Mouse (Mus musculus) heart, embryonic 10.5 days (tissue): ENCODE measurements at regions not wholly inside any gene's neighbourhood (a gene's known extent, or its start where the extent isn't known, plus 50 kb on each side); places are given as distances from the start of the nearest gene placed in this dataset.
A peak's percentile ranks its signal among the peaks of the same experiment; 100 is the strongest.

ENCODE experiments used
- DNase-seq: peaks from one replicate; pipeline ENCODE4 v3.0.0-alpha.2; 2017; ENCODE audit warnings: low spot score
- H3K27ac ChIP-seq: fragments of 300-500 bp; sonication (generic); 2 replicates; pipeline ENCODE4 v1.5.1; 2016; ENCODE audit warnings: mild to moderate bottlenecking
- H3K27me3 ChIP-seq: fragments of 300-500 bp; sonication (generic); 2 replicates; pipeline ENCODE4 v1.6.1; 2016; ENCODE audit warnings: mild to moderate bottlenecking; ENCODE audit not compliant: poor library complexity, insufficient read depth, severe bottlenecking
- H3K36me3 ChIP-seq: fragments of 300-500 bp; sonication (generic); 2 replicates; pipeline ENCODE4 v1.6.1; 2016; ENCODE audit warnings: mild to moderate bottlenecking, moderate library complexity
- H3K4me1 ChIP-seq: fragments of 300-500 bp; sonication (generic); 2 replicates; pipeline ENCODE4 v1.6.1; 2016; ENCODE audit warnings: mild to moderate bottlenecking
- H3K4me3 ChIP-seq: fragments of 300-500 bp; sonication (generic); 2 replicates; pipeline ENCODE4 v1.5.1; 2016; ENCODE audit warnings: mild to moderate bottlenecking, moderate library complexity
- H3K9me3 ChIP-seq: fragments of 300-500 bp; sonication (generic); 2 replicates; pipeline ENCODE4 v1.6.1; 2016; ENCODE audit warnings: mild to moderate bottlenecking, moderate library complexity
- WGBS: fragments of 180-500 bp; shearing (Covaris S2); methylation state at CpG from one replicate; pipeline ENCODE4 v1.1.7; 2016; 5-methylcytosine and 5-hydroxymethylcytosine counted together

GRCm38 (mm10) chrX:10984894-10985293 is 270.1 kb downstream of the Mid1ip1 start:
- Histone ChIP-seq H3K9me3 (no peaks in the 10 kb centered on the region), H3K27ac (no peak overlapping the region), H3K4me3 (no peak overlapping the region), H3K27me3 (no peaks in the 10 kb centered on the region; the same call in 1 of the 2 replicates), H3K4me1 (no peaks in the 10 kb centered on the region), H3K36me3 (no peaks in the 10 kb centered on the region)
- WGBS, result 89% methylated on average over 7 of the region's 7 CpGs
- no peak for DNase-seq

GRCm38 (mm10) chrX:10991871-10992210 is 277.0 kb downstream of the Mid1ip1 start:
- Histone ChIP-seq H3K4me3 (peak overlapping the region; percentile 48; the same call in 1 of the 2 replicates), H3K27ac (peak overlapping the region; percentile 86), H3K36me3 (no peaks in the 10 kb centered on the region), H3K4me1 (0 out of 2 replicates have a peak, but pooled peaks cover 7% of the 10 kb centered on the region), H3K27me3 (peaks cover 7% of the 10 kb centered on the region; the same call in 1 of the 2 replicates), H3K9me3 (no peaks in the 10 kb centered on the region)
- DNase-seq, result no peak
- 34% methylated on average over 6 of the region's 6 CpGs for WGBS

GRCm38 (mm10) chrX:10992211-10993004 is 277.6 kb downstream of the Mid1ip1 start:
- peak overlapping the region; percentile 48 for H3K4me3 ChIP-seq
- WGBS, result 16% methylated on average over 19 of the region's 19 CpGs

GRCm38 (mm10) chrX:10993005-10993377 is 278.2 kb downstream of the Mid1ip1 start:
- DNase-seq, result no peak
- no peaks in the 10 kb centered on the region for H3K9me3 ChIP-seq
- peaks cover 7% of the 10 kb centered on the region; the same call in 1 of the 2 replicates for H3K27me3 ChIP-seq

More at GRCm38 (mm10) chrX:10992211-10993004, 277.6 kb downstream of the Mid1ip1 start:
- DNase-seq, result no peak
- H3K36me3 ChIP-seq, result no peaks in the 10 kb centered on the region
- peak overlapping the region; percentile 86 for H3K27ac ChIP-seq
- peaks cover 7% of the 10 kb centered on the region; the same call in 1 of the 2 replicates for H3K27me3 ChIP-seq
- 0 out of 2 replicates have a peak, but pooled peaks cover 7% of the 10 kb centered on the region for H3K4me1 ChIP-seq
- H3K9me3 ChIP-seq, result no peaks in the 10 kb centered on the region

GRCm38 (mm10) chrX:10994910-10995309 is 280.1 kb downstream of the Mid1ip1 start:
- peaks cover 7% of the 10 kb centered on the region; the same call in 1 of the 2 replicates for H3K27me3 ChIP-seq

More at GRCm38 (mm10) chrX:10993005-10993377, 278.2 kb downstream of the Mid1ip1 start:
- 27% methylated on average over 6 of the region's 6 CpGs for WGBS
- Histone ChIP-seq H3K4me1 (0 out of 2 replicates have a peak, but pooled peaks cover 7% of the 10 kb centered on the region), H3K4me3 (peak overlapping the region; percentile 48), H3K36me3 (no peaks in the 10 kb centered on the region), H3K27ac (peak overlapping the region; percentile 86; the same call in 1 of the 2 replicates)

GRCm38 (mm10) chrX:11001180-11001579 is 286.4 kb downstream of the Mid1ip1 start:
- H3K27ac ChIP-seq, result no peak overlapping the region
- H3K4me3 ChIP-seq, result no peak overlapping the region
- no peaks in the 10 kb centered on the region for H3K9me3 ChIP-seq
- no peak for DNase-seq
- 78% methylated on average over 3 of the region's 3 CpGs for WGBS
- no peaks in the 10 kb centered on the region for H3K27me3 ChIP-seq
- no peaks in the 10 kb centered on the region for H3K4me1 ChIP-seq
- no peaks in the 10 kb centered on the region for H3K36me3 ChIP-seq

More at GRCm38 (mm10) chrX:10994910-10995309, 280.1 kb downstream of the Mid1ip1 start:
- DNase-seq, result no peak
- H3K36me3 ChIP-seq, result no peaks in the 10 kb centered on the region
- H3K27ac ChIP-seq, result no peak overlapping the region
- H3K9me3 ChIP-seq, result no peaks in the 10 kb centered on the region
- no peak overlapping the region for H3K4me3 ChIP-seq
- H3K4me1 ChIP-seq, result 0 out of 2 replicates have a peak, but pooled peaks cover 7% of the 10 kb centered on the region

- H3K27ac ChIP-seq, result no peak overlapping the region
- H3K4me1 ChIP-seq, result no peaks in the 10 kb centered on the region
- no peaks in the 10 kb centered on the region for H3K27me3 ChIP-seq
- no peaks in the 10 kb centered on the region for H3K36me3 ChIP-seq
- DNase-seq, result no peak
- no peak overlapping the region for H3K4me3 ChIP-seq
- H3K9me3 ChIP-seq, result no peaks in the 10 kb centered on the region
These were observed 259.8 kb upstream of the H2al1a start for GRCm38 (mm10) chrX:11039278-11039677.

GRCm38 (mm10) chrX:11046769-11047168 is 252.3 kb upstream of the H2al1a start:
- no peaks in the 10 kb centered on the region; the same call in 1 of the 2 replicates for H3K9me3 ChIP-seq
- H3K4me1 ChIP-seq, result no peaks in the 10 kb centered on the region
- DNase-seq, result no peak
- 53% methylated on average over 3 of the region's 3 CpGs for WGBS
- no peaks in the 10 kb centered on the region for H3K36me3 ChIP-seq
- no peaks in the 10 kb centered on the region for H3K27me3 ChIP-seq
- no peak overlapping the region for H3K27ac ChIP-seq
- H3K4me3 ChIP-seq, result no peak overlapping the region

- peaks cover 3% of the 10 kb centered on the region; the same call in 1 of the 2 replicates for H3K4me1 ChIP-seq
- no peak overlapping the region for H3K4me3 ChIP-seq
- no peak for DNase-seq
- no peaks in the 10 kb centered on the region for H3K27me3 ChIP-seq
- no peaks in the 10 kb centered on the region for H3K36me3 ChIP-seq
- H3K27ac ChIP-seq, result no peak overlapping the region
- H3K9me3 ChIP-seq, result no peaks in the 10 kb centered on the region
- 61% methylated on average over 3 of the region's 3 CpGs for WGBS
These were observed 216.9 kb upstream of the H2al1a start for GRCm38 (mm10) chrX:11082171-11082570.

- WGBS, result 77% methylated on average over 3 of the region's 3 CpGs
- H3K27me3 ChIP-seq, result no peaks in the 10 kb centered on the region
- H3K4me1 ChIP-seq, result peaks cover 3% of the 10 kb centered on the region; the same call in 1 of the 2 replicates
- no peak overlapping the region for H3K4me3 ChIP-seq
- H3K36me3 ChIP-seq, result no peaks in the 10 kb centered on the region
- DNase-seq, result no peak
- no peak overlapping the region for H3K27ac ChIP-seq
- H3K9me3 ChIP-seq, result no peaks in the 10 kb centered on the region
These were observed 216.2 kb upstream of the H2al1a start for GRCm38 (mm10) chrX:11082845-11083244.

GRCm38 (mm10) chrX:11086257-11087072 is 212.6 kb upstream of the H2al1a start:
- Histone ChIP-seq H3K27ac (no peak overlapping the region), H3K4me3 (no peak overlapping the region), H3K27me3 (no peaks in the 10 kb centered on the region), H3K9me3 (no peaks in the 10 kb centered on the region), H3K36me3 (no peaks in the 10 kb centered on the region), H3K4me1 (peaks cover 3% of the 10 kb centered on the region; the same call in 1 of the 2 replicates)
- WGBS, result 57% methylated on average over 6 of the region's 7 CpGs
- DNase-seq, result no peak

GRCm38 (mm10) chrX:11087913-11088312 is 211.1 kb upstream of the H2al1a start:
- peak overlapping the region; percentile 35; the same call in 1 of the 2 replicates for H3K4me3 ChIP-seq
- 19% methylated on average over 14 of the region's 14 CpGs for WGBS
- no peaks in the 10 kb centered on the region for H3K36me3 ChIP-seq
- H3K4me1 ChIP-seq, result peaks cover 3% of the 10 kb centered on the region; the same call in 1 of the 2 replicates
- no peaks in the 10 kb centered on the region for H3K27me3 ChIP-seq
- H3K27ac ChIP-seq, result no peak overlapping the region
- H3K9me3 ChIP-seq, result no peaks in the 10 kb centered on the region
- no peak for DNase-seq

GRCm38 (mm10) chrX:11088506-11088905 is 210.6 kb upstream of the H2al1a start:
- WGBS, result 36% methylated on average over 10 of the region's 10 CpGs
- no peaks in the 10 kb centered on the region for H3K9me3 ChIP-seq
- peak overlapping the region; percentile 35; the same call in 1 of the 2 replicates for H3K4me3 ChIP-seq
- no peak overlapping the region for H3K27ac ChIP-seq
- no peaks in the 10 kb centered on the region for H3K27me3 ChIP-seq
- H3K36me3 ChIP-seq, result no peaks in the 10 kb centered on the region
- H3K4me1 ChIP-seq, result peaks cover 3% of the 10 kb centered on the region; the same call in 1 of the 2 replicates
- DNase-seq, result no peak
